Mouse (Mus musculus) ES-Bruce4 (cell line): ENCODE results near the gene Apol9b. TPM values are rescaled to one million over a fixed set of nuclear protein-coding genes. Genes with fewer than 3 reads are reported as not detected.

Source experiments
- H3K27ac ChIP-seq: 2 replicates; pipeline ENCODE4 v1.5.1; 2012; ENCODE audit warnings: low read length, inconsistent platforms; ENCODE audit not compliant: insufficient read depth
- H3K27me3 ChIP-seq: 2 replicates; pipeline ENCODE4 v1.6.1; 2012; ENCODE audit warnings: mild to moderate bottlenecking, low read length, inconsistent platforms; ENCODE audit not compliant: control insufficient read depth, poor library complexity, insufficient read depth, severe bottlenecking
- H3K36me3 ChIP-seq: 2 replicates; pipeline ENCODE4 v1.6.1; 2012; ENCODE audit warnings: inconsistent platforms, mild to moderate bottlenecking, low read length, moderate library complexity; ENCODE audit not compliant: control insufficient read depth, poor library complexity, insufficient read depth, severe bottlenecking
- H3K4me1 ChIP-seq: one replicate; pipeline ENCODE4 v1.8.1; 2011; ENCODE audit warnings: low read length; ENCODE audit not compliant: control insufficient read depth, insufficient read depth
- H3K4me3 ChIP-seq: 2 replicates; pipeline ENCODE4 v1.5.1; 2011; ENCODE audit warnings: low read depth, mild to moderate bottlenecking, low read length
- H3K9ac ChIP-seq: 2 replicates; pipeline ENCODE4 v1.6.1; 2012; ENCODE audit warnings: low read depth, mild to moderate bottlenecking, inconsistent platforms; ENCODE audit not compliant: poor library complexity, severe bottlenecking
- H3K9me3 ChIP-seq: replicated peaks from 2 replicates; pipeline ENCODE4 v1.6.1; 2012; ENCODE audit warnings: mild to moderate bottlenecking, low read length, inconsistent platforms; ENCODE audit not compliant: control insufficient read depth, poor library complexity, insufficient read depth, severe bottlenecking
- CTCF ChIP-seq: IDR thresholded peaks from one replicate; pipeline ENCODE4 v1.8.1; 2011; ENCODE audit warnings: low read depth, low read length
- EP300 ChIP-seq: IDR thresholded peaks from 2 replicates; pipeline ENCODE4 v1.6.1; 2011; ENCODE audit warnings: low read depth, low read length; ENCODE audit not compliant: insufficient read depth
- POLR2A ChIP-seq: IDR thresholded peaks from one replicate; pipeline ENCODE4 v1.8.1; 2011; ENCODE audit warnings: low read length; ENCODE audit not compliant: insufficient read depth
- polyA plus RNA-seq: library from polyadenylated mRNA; stranded (reverse); fragments of >200 nt; gene quantifications from 2 replicates; pipeline ENCODE4 v1.2.4, GENCODE M21; 2011; ENCODE audit warnings: low read depth; ENCODE audit not compliant: missing spikeins, insufficient read depth, insufficient read length

Apol9b gene
- polyA plus RNA-seq, 1 experiment, result not detected

GRCm38 (mm10) chr15:77757586-77758226 is 28.9 kb downstream of the Apol9b start:
- peaks cover 8% of the 10 kb centered on the region for H3K36me3 ChIP-seq
- no peaks in the 10 kb centered on the region for H3K9me3 ChIP-seq
- no peak overlapping the region for H3K9ac ChIP-seq
- no peak overlapping the region for H3K4me3 ChIP-seq
- TF ChIP-seq POLR2A, result no peak
- no peaks in the 10 kb centered on the region for H3K4me1 ChIP-seq
- no peak overlapping the region for H3K27ac ChIP-seq
- no peaks in the 10 kb centered on the region for H3K27me3 ChIP-seq

- H3K36me3 ChIP-seq, result peaks cover 25% of the 10 kb centered on the region
- H3K9ac ChIP-seq, result no peak overlapping the region
- no peak overlapping the region for H3K4me3 ChIP-seq
- no peak overlapping the region for H3K27ac ChIP-seq
- TF ChIP-seq POLR2A, result no peak
- no peak for TF ChIP-seq CTCF
- TF ChIP-seq EP300, result no peak
- H3K27me3 ChIP-seq, result no peaks in the 10 kb centered on the region
- H3K4me1 ChIP-seq, result no peaks in the 10 kb centered on the region
- no peaks in the 10 kb centered on the region for H3K9me3 ChIP-seq
Observed at GRCm38 (mm10) chr15:77760037-77760436, 31.2 kb downstream of the Apol9b start.

- Histone ChIP-seq H3K4me1 (no peaks in the 10 kb centered on the region), H3K36me3 (peaks cover 34% of the 10 kb centered on the region)
Observed at GRCm38 (mm10) chr15:77761083-77761482, 32.2 kb downstream of the Apol9b start.

GRCm38 (mm10) chr15:77761561-77762380 is 32.9 kb downstream of the Apol9b start:
- TF ChIP-seq CTCF, result peak; percentile 94
- no peak for TF ChIP-seq EP300
- H3K9ac ChIP-seq, result no peak overlapping the region
- no peaks in the 10 kb centered on the region for H3K4me1 ChIP-seq
- no peak overlapping the region for H3K4me3 ChIP-seq
- H3K27ac ChIP-seq, result no peak overlapping the region
- H3K36me3 ChIP-seq, result peaks cover 41% of the 10 kb centered on the region
- no peaks in the 10 kb centered on the region for H3K27me3 ChIP-seq
- H3K9me3 ChIP-seq, result no peaks in the 10 kb centered on the region

More at GRCm38 (mm10) chr15:77761083-77761482, 32.2 kb downstream of the Apol9b start:
- TF ChIP-seq CTCF (no peak), POLR2A (no peak), EP300 (no peak)
- Histone ChIP-seq H3K9me3 (no peaks in the 10 kb centered on the region), H3K9ac (no peak overlapping the region), H3K27me3 (no peaks in the 10 kb centered on the region), H3K27ac (no peak overlapping the region), H3K4me3 (no peak overlapping the region)

- H3K36me3 ChIP-seq, result peaks cover 54% of the 10 kb centered on the region
Observed at GRCm38 (mm10) chr15:77763050-77763449, 34.2 kb downstream of the Apol9b start.

GRCm38 (mm10) chr15:77763702-77764101 is 34.9 kb downstream of the Apol9b start:
- H3K9ac ChIP-seq, result no peak overlapping the region
- peaks cover 60% of the 10 kb centered on the region for H3K36me3 ChIP-seq
- H3K4me1 ChIP-seq, result no peaks in the 10 kb centered on the region
- no peaks in the 10 kb centered on the region for H3K27me3 ChIP-seq
- H3K4me3 ChIP-seq, result no peak overlapping the region
- no peak overlapping the region for H3K27ac ChIP-seq
- TF ChIP-seq POLR2A, result no peak
- TF ChIP-seq EP300, result no peak
- no peak for TF ChIP-seq CTCF
- no peaks in the 10 kb centered on the region for H3K9me3 ChIP-seq

More at GRCm38 (mm10) chr15:77763050-77763449, 34.2 kb downstream of the Apol9b start:
- TF ChIP-seq EP300, result no peak
- TF ChIP-seq POLR2A, result no peak
- no peak for TF ChIP-seq CTCF
- Histone ChIP-seq H3K9me3 (no peaks in the 10 kb centered on the region), H3K4me3 (no peak overlapping the region), H3K27me3 (no peaks in the 10 kb centered on the region), H3K9ac (no peak overlapping the region), H3K27ac (no peak overlapping the region), H3K4me1 (no peaks in the 10 kb centered on the region)
